In the genomic region with DNA sequence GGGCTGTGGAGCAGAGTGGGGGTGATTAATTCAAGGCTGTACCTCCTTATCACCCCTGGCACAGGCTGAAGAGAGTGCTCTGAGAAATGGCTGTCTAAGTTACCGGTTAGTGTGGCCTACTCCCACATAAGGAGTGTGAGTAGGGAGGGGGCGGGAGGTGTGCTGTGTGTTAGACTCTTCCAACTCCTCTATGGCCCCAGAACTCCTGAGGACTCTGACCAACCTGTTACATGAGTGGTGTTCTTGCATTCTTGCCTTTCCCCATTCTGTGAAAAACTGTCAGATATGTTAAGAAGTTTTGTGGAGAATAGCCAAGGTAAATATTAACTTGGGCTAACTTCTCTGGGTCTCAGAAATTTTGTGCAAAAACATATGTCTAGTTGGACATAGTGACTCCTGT, we compare ENCODE assay signal across 18 mouse cellular contexts.
DNase-seq lines count a peak whose midpoint lies in the region; ATAC-seq and TF ChIP-seq lines count a peak whose summit lies in the region.
"Had no signal": no experiment of that assay in that cellular context is flagged by ENCODE, and none has a peak within 500 bp of the region (broad histone marks: within the 10 kb centered on the region; RNA-seq: fewer than 3 reads in every experiment).

No protein-coding gene starts in this region.

- no peak overlapping the region for H3K4me3 ChIP-seq in lung, embryonic 14.5 days (ENCODE audit: low read depth, low read length)
- H3K4me3 ChIP-seq in lung, adult 2 months (replicated peaks; ENCODE audit: extremely low read depth, low read depth, low read length): no peak overlapping the region
- H3K4me3 ChIP-seq: embryonic facial prominence, embryonic 12.5 days; forebrain, embryonic 15.5 days; heart, embryonic 15.5 days; hindbrain, embryonic 10.5 days; hindbrain, embryonic 15.5 days had no signal

- H3K27ac ChIP-seq in lung, embryonic 14.5 days (ENCODE audit: low read depth): peak overlapping the region; percentile 45; the same call in 1 of the 2 replicates
- H3K27ac ChIP-seq: embryonic facial prominence, embryonic 12.5 days; forebrain, embryonic 15.5 days; hindbrain, embryonic 10.5 days; hindbrain, embryonic 15.5 days had no signal

- H3K4me1 ChIP-seq in lung, embryonic 14.5 days (ENCODE audit: insufficient read depth): no peaks in the 10 kb centered on the region
- H3K4me1 ChIP-seq in lung, adult 2 months (ENCODE audit: control insufficient read depth, insufficient read depth, low read length): peaks cover 4% of the 10 kb centered on the region

- no peaks in the 10 kb centered on the region for H3K36me3 ChIP-seq in lung, embryonic 14.5 days (ENCODE audit: insufficient read depth)
- H3K36me3 ChIP-seq: embryonic facial prominence, embryonic 12.5 days; forebrain, embryonic 15.5 days; heart, embryonic 15.5 days; hindbrain, embryonic 10.5 days; hindbrain, embryonic 15.5 days had no signal

- no peak overlapping the region for H3K9ac ChIP-seq in lung, embryonic 14.5 days
- H3K9ac ChIP-seq: embryonic facial prominence, embryonic 12.5 days; forebrain, embryonic 15.5 days; heart, embryonic 15.5 days; hindbrain, embryonic 15.5 days had no signal

- DNase-seq in lung, embryonic 14.5 days: peak; percentile 47
- DNase-seq in lung, adult 2 months: no peak
- DNase-seq in testis, postnatal 14 days (ENCODE audit: low spot score): peak; percentile 17
- DNase-seq in testis, postnatal 10 days (ENCODE audit: low spot score): no peak
- peak; percentile 18 for DNase-seq in lung, postnatal 10 days
- no peak for DNase-seq in right cerebral cortex, postnatal 10 days (ENCODE audit: low spot score in 2 of 2)
- DNase-seq: adrenal gland, postnatal 14 days; cerebellum, adult 11-12 months; cerebellum, adult 9-10 months; cerebellum, postnatal 25 days; gastrocnemius, postnatal 10 days; heart, adult 18-20 months had no signal

- TF ChIP-seq POLR2A in lung, adult 2 months (IDR thresholded peaks at IDR 0.05; ENCODE audit: borderline replicate concordance, extremely low read depth, low read depth, low read length): no peak

- TF ChIP-seq CTCF in lung, embryonic 14.5 days (IDR thresholded peaks at IDR 0.05; ENCODE audit: low read depth): no peak
- no peak for TF ChIP-seq CTCF in lung, adult 2 months (IDR thresholded peaks at IDR 0.05; ENCODE audit: insufficient read depth, low read length)

- WGBS in lung, embryonic 14.5 days: 50% methylated on average over 2 of the region's 2 CpGs
- 55% methylated on average over 2 of the region's 2 CpGs for WGBS in lung, adult 2 months

- no peak overlapping the region for H3K4me2 ChIP-seq in lung, embryonic 14.5 days
- H3K4me2 ChIP-seq: embryonic facial prominence, embryonic 12.5 days; forebrain, embryonic 15.5 days; heart, embryonic 11.5 days; heart, embryonic 15.5 days; hindbrain, embryonic 15.5 days had no signal

- H3K27me3 ChIP-seq in lung, embryonic 14.5 days (ENCODE audit: insufficient read depth, low read length): no peaks in the 10 kb centered on the region
- H3K27me3 ChIP-seq: embryonic facial prominence, embryonic 12.5 days; forebrain, embryonic 15.5 days; heart, embryonic 15.5 days; hindbrain, embryonic 15.5 days had no signal

- no peaks in the 10 kb centered on the region for H3K9me3 ChIP-seq in lung, embryonic 14.5 days (ENCODE audit: low read depth, low read length)
- H3K9me3 ChIP-seq: embryonic facial prominence, embryonic 12.5 days; forebrain, embryonic 15.5 days; heart, embryonic 15.5 days; hindbrain, embryonic 10.5 days; hindbrain, embryonic 15.5 days had no signal

- ATAC-seq in lung, embryonic 14.5 days (ENCODE audit: insufficient read depth): peak; percentile 74; the same call in 1 of the 2 replicates
- ATAC-seq: forebrain, embryonic 15.5 days had no signal

Comparison
In these comparisons a context has a peak if more than half of its experiments do, and no peak if none do; other contexts are left out.
1. DNase-seq: peak in lung, embryonic 14.5 days (single experiment), testis, postnatal 14 days (single experiment) and lung, postnatal 10 days (single experiment); none in lung, adult 2 months (single experiment), testis, postnatal 10 days (single experiment) and right cerebral cortex, postnatal 10 days (0 of 2).